9 mouse cellular contexts compared by ENCODE assay signal in the genomic region with DNA sequence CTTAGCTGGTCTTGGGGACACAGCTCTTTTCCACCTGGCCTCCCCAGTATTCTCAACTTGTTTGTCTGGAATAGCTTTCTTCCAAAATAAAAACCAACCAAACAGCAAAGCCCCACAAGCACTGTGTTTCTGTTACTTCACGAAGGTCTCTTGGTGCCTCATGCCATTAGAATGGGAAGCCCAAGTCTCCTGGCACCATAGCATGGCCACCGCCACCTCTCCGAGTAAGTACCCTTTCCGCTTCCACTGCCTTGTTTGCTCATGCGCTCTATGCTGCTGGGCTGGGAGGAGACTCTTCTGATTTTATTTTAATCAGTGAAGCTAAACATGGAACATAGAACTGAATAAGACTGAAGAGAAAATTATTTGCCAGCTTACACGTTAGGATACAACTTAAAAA. TPM values are rescaled to one million over a fixed set of nuclear protein-coding genes. Genes with fewer than 3 reads are reported as not detected.
DNase-seq lines count a peak whose midpoint lies in the region; ATAC-seq lines count a peak whose summit lies in the region.
"Had no signal": no experiment of that assay in that cellular context is flagged by ENCODE, and none has a peak within 500 bp of the region (broad histone marks: within the 10 kb centered on the region; RNA-seq: fewer than 3 reads in every experiment).

No protein-coding gene starts in this region.

- H3K9ac ChIP-seq in forebrain, embryonic 14.5 days (ENCODE audit: low read length), result no peak overlapping the region
- no peak overlapping the region for H3K9ac ChIP-seq in forebrain, embryonic 11.5 days (ENCODE audit: low read length)
- H3K9ac ChIP-seq in lung, embryonic 16.5 days (ENCODE audit: low read length), result no peak overlapping the region
- H3K9ac ChIP-seq in intestine, embryonic 15.5 days, result no peak overlapping the region
- H3K9ac ChIP-seq in neural tube, embryonic 14.5 days (replicated peaks; ENCODE audit: low read depth, low read length), result no peak overlapping the region

- no peak for ATAC-seq in forebrain, embryonic 14.5 days
- ATAC-seq in forebrain, embryonic 11.5 days (replicated peaks; ENCODE audit: low FRiP score), result no peak
- ATAC-seq in lung, embryonic 16.5 days (ENCODE audit: low read depth), result no peak
- no peak for ATAC-seq in intestine, embryonic 15.5 days
- no peak for ATAC-seq in neural tube, embryonic 14.5 days (ENCODE audit: low read depth)

- H3K4me2 ChIP-seq in forebrain, embryonic 14.5 days (ENCODE audit: low read length), result peak overlapping the region; percentile 18; the same call in 1 of the 2 replicates
- no peak overlapping the region for H3K4me2 ChIP-seq in forebrain, embryonic 11.5 days (ENCODE audit: low read depth, low read length, severe bottlenecking)
- peak overlapping the region; percentile 33 for H3K4me2 ChIP-seq in lung, embryonic 16.5 days (ENCODE audit: low read depth, low read length)
- H3K4me2 ChIP-seq in intestine, embryonic 15.5 days (replicated peaks), result peak overlapping the region; percentile 20; the same call in 1 of the 2 replicates
- H3K4me2 ChIP-seq in neural tube, embryonic 14.5 days (ENCODE audit: low read depth, low read length), result peak overlapping the region; percentile 18; the same call in 1 of the 2 replicates

- WGBS in forebrain, embryonic 14.5 days, result 88% methylated on average over 6 of the region's 6 CpGs
- 92% methylated on average over 6 of the region's 6 CpGs for WGBS in forebrain, embryonic 11.5 days
- 83% methylated on average over 6 of the region's 6 CpGs for WGBS in lung, embryonic 16.5 days
- WGBS in intestine, embryonic 15.5 days, result 79% methylated on average over 6 of the region's 6 CpGs
- WGBS in neural tube, embryonic 14.5 days, result 78% methylated on average over 6 of the region's 6 CpGs

- DNase-seq in forebrain, embryonic 14.5 days (ENCODE audit: low spot score), result no peak
- no peak for DNase-seq in forebrain, embryonic 11.5 days (ENCODE audit: low spot score)
- no peak for DNase-seq in lung, postnatal 4 days
- DNase-seq in spleen, postnatal 4 days (ENCODE audit: low spot score in 2 of 2), result no peak
- DNase-seq in layer of hippocampus, postnatal 25 days (ENCODE audit: extremely low spot score in 1 of 2, low spot score in 1 of 2), result no peak
- DNase-seq: B cell, adult 2 months had no signal

- H3K9me3 ChIP-seq in forebrain, embryonic 14.5 days (replicated peaks; ENCODE audit: control insufficient read depth, low read length), result no peaks in the 10 kb centered on the region
- no peaks in the 10 kb centered on the region for H3K9me3 ChIP-seq in forebrain, embryonic 11.5 days (ENCODE audit: control insufficient read depth, low read length)
- H3K9me3 ChIP-seq in lung, embryonic 16.5 days (ENCODE audit: control insufficient read depth, low read length), result no peaks in the 10 kb centered on the region
- H3K9me3 ChIP-seq in intestine, embryonic 15.5 days, result no peaks in the 10 kb centered on the region
- H3K9me3 ChIP-seq in neural tube, embryonic 14.5 days (ENCODE audit: control insufficient read depth, low read length), result no peaks in the 10 kb centered on the region

- no peak overlapping the region for H3K27ac ChIP-seq in forebrain, embryonic 14.5 days (ENCODE audit: low read depth, low read length)
- H3K27ac ChIP-seq in forebrain, embryonic 11.5 days (ENCODE audit: low read depth, low read length), result no peak overlapping the region
- H3K27ac ChIP-seq in lung, embryonic 16.5 days (ENCODE audit: low read length), result no peak overlapping the region
- H3K27ac ChIP-seq in intestine, embryonic 15.5 days, result no peak overlapping the region
- H3K27ac ChIP-seq in neural tube, embryonic 14.5 days (ENCODE audit: low read depth, low read length), result no peak overlapping the region

- H3K4me3 ChIP-seq in forebrain, embryonic 14.5 days (ENCODE audit: low read depth, low read length), result no peak overlapping the region
- no peak overlapping the region for H3K4me3 ChIP-seq in forebrain, embryonic 11.5 days (ENCODE audit: low read depth, low read length)
- H3K4me3 ChIP-seq in lung, embryonic 16.5 days (ENCODE audit: low read length), result no peak overlapping the region
- H3K4me3 ChIP-seq in intestine, embryonic 15.5 days (replicated peaks), result no peak overlapping the region
- no peak overlapping the region; the same call in 1 of the 2 replicates for H3K4me3 ChIP-seq in neural tube, embryonic 14.5 days (ENCODE audit: low read depth, low read length)

- no peaks in the 10 kb centered on the region for H3K27me3 ChIP-seq in forebrain, embryonic 14.5 days (replicated peaks; ENCODE audit: control insufficient read depth, insufficient read depth, low read length)
- no peaks in the 10 kb centered on the region for H3K27me3 ChIP-seq in forebrain, embryonic 11.5 days (ENCODE audit: control insufficient read depth, insufficient read depth, low read length)
- H3K27me3 ChIP-seq in lung, embryonic 16.5 days (ENCODE audit: control insufficient read depth, insufficient read depth, low read depth, low read length), result no peaks in the 10 kb centered on the region
- H3K27me3 ChIP-seq in intestine, embryonic 15.5 days (replicated peaks), result no peaks in the 10 kb centered on the region
- no peaks in the 10 kb centered on the region; the same call in 1 of the 2 replicates for H3K27me3 ChIP-seq in neural tube, embryonic 14.5 days (ENCODE audit: control insufficient read depth, insufficient read depth, low read length)

- H3K36me3 ChIP-seq in forebrain, embryonic 14.5 days (ENCODE audit: control insufficient read depth, insufficient read depth, low read length), result no peaks in the 10 kb centered on the region
- H3K36me3 ChIP-seq in forebrain, embryonic 11.5 days (ENCODE audit: control insufficient read depth, insufficient read depth, low read length), result no peaks in the 10 kb centered on the region
- no peaks in the 10 kb centered on the region for H3K36me3 ChIP-seq in lung, embryonic 16.5 days (ENCODE audit: control insufficient read depth, insufficient read depth, low read length)
- no peaks in the 10 kb centered on the region for H3K36me3 ChIP-seq in intestine, embryonic 15.5 days
- H3K36me3 ChIP-seq in neural tube, embryonic 14.5 days (ENCODE audit: control insufficient read depth, insufficient read depth, low read length), result no peaks in the 10 kb centered on the region

- H3K4me1 ChIP-seq in forebrain, embryonic 14.5 days (ENCODE audit: control insufficient read depth, insufficient read depth, low read length), result peaks cover 18% of the 10 kb centered on the region
- H3K4me1 ChIP-seq in forebrain, embryonic 11.5 days (replicated peaks; ENCODE audit: control insufficient read depth, insufficient read depth, low read length), result peaks cover 3% of the 10 kb centered on the region; the same call in 1 of the 2 replicates
- peaks cover 26% of the 10 kb centered on the region for H3K4me1 ChIP-seq in lung, embryonic 16.5 days (replicated peaks; ENCODE audit: control insufficient read depth, insufficient read depth, low read length)
- H3K4me1 ChIP-seq in intestine, embryonic 15.5 days (replicated peaks), result peaks cover 21% of the 10 kb centered on the region
- H3K4me1 ChIP-seq in neural tube, embryonic 14.5 days (ENCODE audit: control insufficient read depth, insufficient read depth, low read length), result peaks cover 25% of the 10 kb centered on the region

RNA-seq across cellular contexts. Expression of a gene that starts 2.3 kb away (rescaled TPM):
- 84.7 and 99.5 TPM in 2 replicates for polyA plus RNA-seq in forebrain, embryonic 14.5 days (2014; fragmentation: Nextera tagmentation; extraction: Ambion mirVana)
- 80.0 and 82.3 TPM in 2 replicates for polyA plus RNA-seq in forebrain, embryonic 11.5 days (2014; fragmentation: Nextera tagmentation; extraction: Ambion mirVana)
- 106 and 119 TPM in 2 replicates for polyA plus RNA-seq in lung, embryonic 16.5 days (2015; fragmentation: Nextera tagmentation; extraction: Ambion mirVana)
- polyA plus RNA-seq in intestine, embryonic 15.5 days (2015; fragmentation: Nextera tagmentation; extraction: Ambion mirVana), result 96.0 and 106 TPM in 2 replicates
- polyA plus RNA-seq in neural tube, embryonic 14.5 days (2014; fragmentation: Nextera tagmentation; extraction: Ambion mirVana), result 122 and 125 TPM in 2 replicates
- 10 to 100 TPM; 60.2 to 64.9 TPM for total RNA-seq in layer of hippocampus, postnatal 25 days (2021)

RNA-seq across cellular contexts. Expression of a gene that starts 42.9 kb away (rescaled TPM):
- 0.38 and 0.47 TPM in 2 replicates for polyA plus RNA-seq in forebrain, embryonic 14.5 days (2014; fragmentation: Nextera tagmentation; extraction: Ambion mirVana)
- polyA plus RNA-seq in forebrain, embryonic 11.5 days (2014; fragmentation: Nextera tagmentation; extraction: Ambion mirVana), result 0.04 TPM in 1 of 2 replicates, not detected in the other
- polyA plus RNA-seq in lung, embryonic 16.5 days (2015; fragmentation: Nextera tagmentation; extraction: Ambion mirVana), result 3.8 and 4.0 TPM in 2 replicates
- polyA plus RNA-seq in intestine, embryonic 15.5 days (2015; fragmentation: Nextera tagmentation; extraction: Ambion mirVana), result 5.7 and 7.9 TPM in 2 replicates
- 0.35 and 0.85 TPM in 2 replicates for polyA plus RNA-seq in neural tube, embryonic 14.5 days (2014; fragmentation: Nextera tagmentation; extraction: Ambion mirVana)
- under 1 TPM; 0.19 to 0.30 TPM for total RNA-seq in layer of hippocampus, postnatal 25 days (2021)
